Mouse (Mus musculus): Measurements from ENCODE around the gene Olfr803. TPM values are rescaled to one million over a fixed set of nuclear protein-coding genes. Genes with fewer than 3 reads are reported as not detected.

Gene Olfr803
- polyA plus RNA-seq (2015; fragmentation: Nextera tagmentation; extraction: Ambion mirVana) = not detected in 2 replicates

GRCm38 (mm10) chr10:129694186-129694585, at the start of gene Olfr803:
TSS of gene Olfr803 (minus strand) at chr10:129694286.
- H3K36me3 ChIP-seq (ENCODE audit: control insufficient read depth, insufficient read depth, low read length) = no peaks in the 10 kb centered on the region
- no peaks in the 10 kb centered on the region for H3K9me3 ChIP-seq (ENCODE audit: control insufficient read depth, low read length)
- H3K9ac ChIP-seq (ENCODE audit: low read length) = no peak within 1 kb of the TSS
- no peak within 1 kb of the TSS for H3K4me2 ChIP-seq (ENCODE audit: low read depth, low read length)
- no peaks in the 10 kb centered on the region for H3K4me1 ChIP-seq (replicated peaks; ENCODE audit: control insufficient read depth, insufficient read depth, low read length)
- 60% methylated on average over 2 of the region's 2 CpGs for WGBS
- H3K27ac ChIP-seq (ENCODE audit: low read length) = no peak within 1 kb of the TSS
- no peak for ATAC-seq (ENCODE audit: low read depth)
- no peak within 1 kb of the TSS for H3K4me3 ChIP-seq (ENCODE audit: low read length)
- H3K27me3 ChIP-seq (ENCODE audit: control insufficient read depth, insufficient read depth, low read depth, low read length) = no peaks in the 10 kb centered on the region

- Histone ChIP-seq H3K27me3 (ENCODE audit: control insufficient read depth, insufficient read depth, low read depth, low read length) (no peaks in the 10 kb centered on the region), H3K27ac (ENCODE audit: low read length) (no peak within 1 kb of the TSS), H3K9ac (ENCODE audit: low read length) (no peak within 1 kb of the TSS), H3K4me2 (ENCODE audit: low read depth, low read length) (no peak within 1 kb of the TSS), H3K9me3 (ENCODE audit: control insufficient read depth, low read length) (no peaks in the 10 kb centered on the region), H3K4me3 (ENCODE audit: low read length) (no peak within 1 kb of the TSS), H3K4me1 (replicated peaks; ENCODE audit: control insufficient read depth, insufficient read depth, low read length) (no peaks in the 10 kb centered on the region), H3K36me3 (ENCODE audit: control insufficient read depth, insufficient read depth, low read length) (no peaks in the 10 kb centered on the region)
- ATAC-seq (ENCODE audit: low read depth) = no peak
Observed at GRCm38 (mm10) chr10:129741821-129742220, 47.7 kb upstream of the Olfr803 start, which contains the start of gene Olfr806. TSS of gene Olfr806 (minus strand) at chr10:129741921.

GRCm38 (mm10) chr10:129729275-129729674, 35.2 kb upstream of the Olfr803 start, which contains the start of gene Olfr805:
TSS of gene Olfr805 (minus strand) at chr10:129729375.
- Histone ChIP-seq H3K36me3 (ENCODE audit: control insufficient read depth, insufficient read depth, low read length) (no peaks in the 10 kb centered on the region), H3K4me2 (ENCODE audit: low read depth, low read length) (no peak within 1 kb of the TSS), H3K27ac (ENCODE audit: low read length) (no peak within 1 kb of the TSS), H3K27me3 (ENCODE audit: control insufficient read depth, insufficient read depth, low read depth, low read length) (no peaks in the 10 kb centered on the region), H3K9me3 (ENCODE audit: control insufficient read depth, low read length) (no peaks in the 10 kb centered on the region), H3K4me1 (replicated peaks; ENCODE audit: control insufficient read depth, insufficient read depth, low read length) (no peaks in the 10 kb centered on the region), H3K4me3 (ENCODE audit: low read length) (no peak within 1 kb of the TSS), H3K9ac (ENCODE audit: low read length) (no peak within 1 kb of the TSS)
- 96% methylated on average over 2 of the region's 2 CpGs for WGBS
- no peak for ATAC-seq (ENCODE audit: low read depth)

- H3K9ac ChIP-seq (ENCODE audit: low read length) = no peak within 1 kb of the TSS
- H3K36me3 ChIP-seq (ENCODE audit: control insufficient read depth, insufficient read depth, low read length) = no peaks in the 10 kb centered on the region
- H3K9me3 ChIP-seq (ENCODE audit: control insufficient read depth, low read length) = no peaks in the 10 kb centered on the region
- no peak within 1 kb of the TSS for H3K4me3 ChIP-seq (ENCODE audit: low read length)
- no peak within 1 kb of the TSS for H3K4me2 ChIP-seq (ENCODE audit: low read depth, low read length)
- H3K4me1 ChIP-seq (replicated peaks; ENCODE audit: control insufficient read depth, insufficient read depth, low read length) = no peaks in the 10 kb centered on the region
- no peak within 1 kb of the TSS for H3K27ac ChIP-seq (ENCODE audit: low read length)
- ATAC-seq (ENCODE audit: low read depth) = no peak
- no peaks in the 10 kb centered on the region for H3K27me3 ChIP-seq (ENCODE audit: control insufficient read depth, insufficient read depth, low read depth, low read length)
Observed at GRCm38 (mm10) chr10:129702910-129703309, 8.8 kb upstream of the Olfr803 start, which contains the start of gene Olfr804. TSS of gene Olfr804 (plus strand) at chr10:129703210.

GRCm38 (mm10) chr10:129688069-129688468, 6.0 kb downstream of the Olfr803 start, which contains the start of gene Olfr802:
TSS of gene Olfr802 (minus strand) at chr10:129688169.
- no peak for ATAC-seq (ENCODE audit: low read depth)
- H3K9me3 ChIP-seq (ENCODE audit: control insufficient read depth, low read length) = no peaks in the 10 kb centered on the region
- 28% methylated on average over 1 of the region's 1 CpGs for WGBS

GRCm38 (mm10) chr10:129673765-129674164, 20.3 kb downstream of the Olfr803 start, which contains the start of gene Olfr801:
TSS of gene Olfr801 (minus strand) at chr10:129673865.
- ATAC-seq (ENCODE audit: low read depth) = no peak
- Histone ChIP-seq H3K27ac (ENCODE audit: low read length) (no peak within 1 kb of the TSS), H3K4me2 (ENCODE audit: low read depth, low read length) (no peak within 1 kb of the TSS), H3K9me3 (ENCODE audit: control insufficient read depth, low read length) (no peaks in the 10 kb centered on the region), H3K4me3 (ENCODE audit: low read length) (no peak within 1 kb of the TSS), H3K36me3 (ENCODE audit: control insufficient read depth, insufficient read depth, low read length) (no peaks in the 10 kb centered on the region), H3K9ac (ENCODE audit: low read length) (no peak within 1 kb of the TSS), H3K27me3 (ENCODE audit: control insufficient read depth, insufficient read depth, low read depth, low read length) (no peaks in the 10 kb centered on the region), H3K4me1 (replicated peaks; ENCODE audit: control insufficient read depth, insufficient read depth, low read length) (no peaks in the 10 kb centered on the region)
- WGBS = 56% methylated on average over 1 of the region's 1 CpGs

More at GRCm38 (mm10) chr10:129688069-129688468, 6.0 kb downstream of the Olfr803 start, which contains the start of gene Olfr802:
- Histone ChIP-seq H3K9ac (ENCODE audit: low read length) (no peak within 1 kb of the TSS), H3K36me3 (ENCODE audit: control insufficient read depth, insufficient read depth, low read length) (no peaks in the 10 kb centered on the region), H3K4me1 (replicated peaks; ENCODE audit: control insufficient read depth, insufficient read depth, low read length) (no peaks in the 10 kb centered on the region), H3K4me3 (ENCODE audit: low read length) (no peak within 1 kb of the TSS), H3K27ac (ENCODE audit: low read length) (no peak within 1 kb of the TSS), H3K4me2 (ENCODE audit: low read depth, low read length) (no peak within 1 kb of the TSS), H3K27me3 (ENCODE audit: control insufficient read depth, insufficient read depth, low read depth, low read length) (no peaks in the 10 kb centered on the region)

GRCm38 (mm10) chr10:129657394-129657793, 36.7 kb downstream of the Olfr803 start, which contains the start of gene Olfr800:
TSS of gene Olfr800 (plus strand) at chr10:129657694.
- Histone ChIP-seq H3K4me2 (ENCODE audit: low read depth, low read length) (no peak within 1 kb of the TSS), H3K27ac (ENCODE audit: low read length) (no peak within 1 kb of the TSS), H3K4me3 (ENCODE audit: low read length) (no peak within 1 kb of the TSS), H3K9me3 (ENCODE audit: control insufficient read depth, low read length) (no peaks in the 10 kb centered on the region), H3K9ac (ENCODE audit: low read length) (no peak within 1 kb of the TSS), H3K36me3 (ENCODE audit: control insufficient read depth, insufficient read depth, low read length) (no peaks in the 10 kb centered on the region), H3K27me3 (ENCODE audit: control insufficient read depth, insufficient read depth, low read depth, low read length) (no peaks in the 10 kb centered on the region), H3K4me1 (replicated peaks; ENCODE audit: control insufficient read depth, insufficient read depth, low read length) (no peaks in the 10 kb centered on the region)
- no peak for ATAC-seq (ENCODE audit: low read depth)

GRCm38 (mm10) chr10:129651763-129652162, 42.3 kb downstream of the Olfr803 start:
- Histone ChIP-seq H3K9me3 (ENCODE audit: control insufficient read depth, low read length) (no peaks in the 10 kb centered on the region; the same call in 1 of the 2 replicates), H3K4me1 (replicated peaks; ENCODE audit: control insufficient read depth, insufficient read depth, low read length) (no peaks in the 10 kb centered on the region), H3K9ac (ENCODE audit: low read length) (no peak overlapping the region), H3K4me2 (ENCODE audit: low read depth, low read length) (no peak overlapping the region), H3K27ac (ENCODE audit: low read length) (no peak overlapping the region), H3K27me3 (ENCODE audit: control insufficient read depth, insufficient read depth, low read depth, low read length) (no peaks in the 10 kb centered on the region), H3K4me3 (ENCODE audit: low read length) (no peak overlapping the region), H3K36me3 (ENCODE audit: control insufficient read depth, insufficient read depth, low read length) (no peaks in the 10 kb centered on the region)
- ATAC-seq (ENCODE audit: low read depth) = no peak
- WGBS = 75% methylated on average over 1 of the region's 1 CpGs

All from lung, embryonic 16.5 days (tissue).